Mouse (Mus musculus) forebrain, embryonic 14.5 days (tissue): Measurements from ENCODE around the gene Ptges. TPM values are rescaled to one million over a fixed set of nuclear protein-coding genes. Genes with fewer than 3 reads are reported as not detected.

Source experiments
- ATAC-seq: fragments of 200-750 bp; cut with Nextera tagmentation; 2 replicates; pipeline ENCODE4 v1.8.0; 2017; ENCODE audit warnings: mild to moderate bottlenecking, moderate library complexity
- DNase-seq: peaks from one replicate; pipeline ENCODE4 v3.0.0-alpha.2; 2015; ENCODE audit warnings: low spot score
- H3K27ac ChIP-seq: fragments of 300-500 bp; sonication (generic); 2 replicates; pipeline ENCODE4 v1.5.1; 2014; ENCODE audit warnings: low read depth, mild to moderate bottlenecking, control low read depth, low read length, moderate library complexity
- H3K27me3 ChIP-seq: fragments of 300-500 bp; sonication (generic); replicated peaks from 2 replicates; pipeline ENCODE4 v1.6.1; 2014; ENCODE audit warnings: low read length, control low read depth, mixed read lengths; ENCODE audit not compliant: control insufficient read depth, insufficient read depth
- H3K36me3 ChIP-seq: fragments of 300-500 bp; sonication (generic); 2 replicates; pipeline ENCODE4 v1.6.1; 2014; ENCODE audit warnings: low read length, control low read depth; ENCODE audit not compliant: control insufficient read depth, insufficient read depth
- H3K4me1 ChIP-seq: fragments of 300-500 bp; sonication (generic); 2 replicates; pipeline ENCODE4 v1.6.1; 2014; ENCODE audit warnings: antibody characterized with exemption, low read length, control low read depth; ENCODE audit not compliant: control insufficient read depth, insufficient read depth
- H3K4me2 ChIP-seq: fragments of 300-500 bp; sonication (generic); 2 replicates; pipeline ENCODE4 v1.6.1; 2014; ENCODE audit warnings: mild to moderate bottlenecking, control low read depth, low read length
- H3K4me3 ChIP-seq: fragments of 300-500 bp; sonication (generic); 2 replicates; pipeline ENCODE4 v1.5.1; 2014; ENCODE audit warnings: low read depth, low read length, control low read depth
- H3K9ac ChIP-seq: fragments of 300-500 bp; sonication (generic); 2 replicates; pipeline ENCODE4 v1.6.1; 2014; ENCODE audit warnings: mild to moderate bottlenecking, low read length, control low read depth, moderate library complexity
- H3K9me3 ChIP-seq: fragments of 300-500 bp; sonication (generic); replicated peaks from 2 replicates; pipeline ENCODE4 v1.6.1; 2016; ENCODE audit warnings: low read length, control low read depth, mixed read lengths; ENCODE audit not compliant: control insufficient read depth
- WGBS: fragments of 180-500 bp; shearing (Covaris S2); extraction: QIAGEN DNeasy Blood & Tissue Kit; methylation state at CpG from one replicate; pipeline ENCODE4 v1.1.7; 2014; 5-methylcytosine and 5-hydroxymethylcytosine counted together
- polyA plus RNA-seq: library from polyadenylated mRNA; unstranded; fragments of >200 nt; fragmentation: Nextera tagmentation; extraction: Ambion mirVana; gene quantifications from 2 replicates; pipeline ENCODE4 v1.2.1, GENCODE M21; 2014

The Ptges gene
- polyA plus RNA-seq, 1 experiment from 2014 or later: 2.6 TPM

DNA sequence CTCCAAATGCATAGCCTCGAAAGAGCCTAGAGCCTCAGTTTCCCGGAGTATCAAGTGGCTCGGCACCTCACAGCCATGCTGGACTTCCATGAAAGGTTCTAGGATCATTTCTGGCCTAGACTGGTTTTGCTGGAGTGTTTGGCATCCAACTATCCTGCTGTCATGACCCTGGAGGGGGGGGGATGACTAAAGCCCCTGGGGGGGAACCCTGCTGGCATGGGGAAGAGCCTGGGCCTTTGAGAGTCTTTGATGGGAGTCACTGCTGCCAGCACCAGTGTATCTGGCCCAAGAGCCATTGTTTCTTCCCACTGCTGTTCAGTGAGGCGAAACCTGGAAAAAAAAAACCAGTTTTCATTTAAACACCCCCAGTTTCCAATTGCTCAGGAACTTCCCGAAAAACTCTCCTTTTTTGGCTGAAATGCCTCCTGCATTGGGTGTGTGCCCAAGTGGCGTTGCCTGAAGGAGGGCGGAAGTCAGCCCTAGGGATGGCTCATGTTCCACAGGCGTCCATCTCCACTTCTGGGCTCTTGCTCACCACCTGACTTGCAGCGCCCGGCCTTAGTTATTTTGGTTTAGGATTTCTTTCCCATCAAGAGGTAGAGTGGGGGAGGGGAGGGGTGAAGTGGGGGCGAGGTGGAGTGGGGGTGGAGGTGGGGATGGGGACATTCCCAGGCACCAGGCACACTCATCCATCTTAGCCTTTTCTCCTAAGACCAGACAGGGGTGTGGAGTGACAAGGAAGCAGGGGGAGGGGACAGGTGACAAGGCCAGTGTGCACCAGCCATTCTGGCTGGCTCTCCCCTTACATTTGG lies 53.8 kb downstream of the Ptges start:
- Histone ChIP-seq H3K36me3 (no peaks in the 10 kb centered on the region), H3K4me3 (no peak overlapping the region), H3K9me3 (no peaks in the 10 kb centered on the region), H3K27ac (peak overlapping the region; percentile 11; the same call in 1 of the 2 replicates), H3K27me3 (no peaks in the 10 kb centered on the region), H3K4me2 (no peak overlapping the region), H3K9ac (no peak overlapping the region), H3K4me1 (peaks cover 14% of the 10 kb centered on the region; the same call in 1 of the 2 replicates)
- WGBS: 44% methylated on average over 11 of the region's 11 CpGs
- peak; percentile 21 for DNase-seq
- no peak for ATAC-seq

DNA sequence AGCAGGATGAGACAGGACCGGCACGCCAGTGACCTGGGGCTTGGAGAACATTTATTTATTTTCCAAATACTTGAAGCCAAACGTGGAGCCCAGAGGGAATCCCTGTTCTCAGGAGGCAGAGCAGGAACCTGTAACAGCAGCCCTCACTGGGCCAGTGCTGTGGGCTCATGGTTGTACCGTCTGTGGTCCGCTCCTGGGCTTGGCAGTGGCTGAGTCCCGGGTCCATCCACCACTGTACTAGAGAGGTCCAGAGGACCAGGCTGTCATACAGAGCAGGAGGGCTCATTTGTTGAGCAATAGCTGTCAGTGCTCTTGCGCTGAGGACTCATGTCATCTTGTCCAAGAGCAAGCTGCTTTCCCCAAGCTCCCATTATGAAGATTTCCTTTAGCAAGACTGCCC lies 54.6 kb downstream of the Ptges start:
- Histone ChIP-seq H3K36me3 (no peaks in the 10 kb centered on the region), H3K4me2 (no peak overlapping the region), H3K9ac (no peak overlapping the region), H3K4me1 (peaks cover 14% of the 10 kb centered on the region; the same call in 1 of the 2 replicates), H3K4me3 (no peak overlapping the region), H3K27ac (0 out of 2 replicates have a peak overlapping the region, but pooled peaks have one; percentile 11), H3K27me3 (no peaks in the 10 kb centered on the region), H3K9me3 (no peaks in the 10 kb centered on the region)
- DNase-seq (no peak), ATAC-seq (no peak)
- WGBS: 79% methylated on average over 7 of the region's 7 CpGs

DNA sequence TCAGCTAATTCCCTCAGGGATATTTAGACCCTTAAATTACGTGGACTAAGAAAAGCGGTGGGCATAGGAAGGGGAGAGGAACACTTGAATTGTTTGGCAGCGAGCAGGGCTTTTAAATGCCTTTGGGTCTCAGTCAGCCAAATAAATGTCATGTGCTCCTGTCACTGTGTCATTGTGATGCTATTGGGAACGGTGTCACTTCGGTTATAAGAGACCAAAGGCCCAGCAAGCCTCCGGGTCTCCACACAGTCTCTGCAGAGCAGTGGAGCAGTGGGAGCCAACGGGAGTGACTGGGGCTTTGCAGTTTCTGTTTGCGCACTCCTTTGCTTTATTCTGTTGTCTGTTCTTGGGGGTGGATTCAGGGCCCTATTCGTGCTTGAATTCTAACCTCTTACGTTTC lies 55.2 kb downstream of the Ptges start:
- Histone ChIP-seq H3K4me3 (no peak overlapping the region), H3K4me2 (no peak overlapping the region), H3K27me3 (no peaks in the 10 kb centered on the region), H3K4me1 (peaks cover 14% of the 10 kb centered on the region; the same call in 1 of the 2 replicates), H3K27ac (peak overlapping the region; percentile 3; the same call in 1 of the 2 replicates), H3K36me3 (no peaks in the 10 kb centered on the region), H3K9ac (no peak overlapping the region), H3K9me3 (no peaks in the 10 kb centered on the region)
- ATAC-seq (peak; percentile 68), DNase-seq (peak; percentile 72)
- 19% methylated on average over 10 of the region's 10 CpGs for WGBS

DNA sequence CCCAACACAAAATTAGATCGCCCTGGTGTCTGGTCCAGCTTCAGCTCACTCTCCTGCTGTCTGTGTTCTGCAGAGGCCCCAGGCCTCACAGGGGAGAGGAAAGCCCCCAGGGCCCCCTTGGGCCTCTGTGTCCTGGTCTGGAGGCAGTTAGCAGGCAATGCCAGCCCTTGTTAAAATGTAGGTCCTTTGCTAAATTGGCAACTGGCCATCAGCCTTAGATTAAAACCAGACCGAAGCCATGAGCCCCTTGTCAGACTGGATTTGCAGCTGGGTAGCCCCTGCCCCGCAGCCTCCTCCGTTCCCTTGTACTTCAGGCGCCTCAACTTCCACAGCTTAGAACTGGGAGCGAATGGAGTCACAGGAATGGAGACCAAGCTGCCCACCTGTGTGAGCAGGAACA lies 57.0 kb downstream of the Ptges start:
- no peak for ATAC-seq
- 73% methylated on average over 6 of the region's 6 CpGs for WGBS
- Histone ChIP-seq H3K4me1 (peaks cover 14% of the 10 kb centered on the region; the same call in 1 of the 2 replicates), H3K4me2 (no peak overlapping the region), H3K36me3 (no peaks in the 10 kb centered on the region), H3K9ac (no peak overlapping the region), H3K27me3 (no peaks in the 10 kb centered on the region), H3K9me3 (no peaks in the 10 kb centered on the region), H3K27ac (no peak overlapping the region), H3K4me3 (no peak overlapping the region)
- peak; percentile 19 for DNase-seq

DNA sequence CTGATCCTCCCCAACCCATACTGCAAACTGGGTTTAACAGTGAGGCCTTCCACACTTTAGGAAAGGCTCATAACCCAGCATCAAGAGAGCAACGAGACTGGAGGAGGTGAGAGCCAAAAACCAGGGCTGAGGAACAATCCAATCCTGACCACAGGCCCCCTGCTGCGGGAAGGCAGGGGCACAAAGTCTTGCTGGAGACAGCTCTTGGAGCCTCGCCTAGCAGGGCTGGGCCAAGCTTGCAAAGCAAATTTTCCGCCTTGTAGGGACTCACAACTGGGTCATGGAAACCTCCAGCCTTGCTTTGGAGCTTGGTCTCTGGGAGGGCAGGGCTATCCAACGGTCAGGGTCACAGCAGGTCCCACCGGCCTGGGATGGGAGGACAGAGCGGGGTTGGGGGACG lies 58.8 kb downstream of the Ptges start:
- Histone ChIP-seq H3K27ac (no peak overlapping the region), H3K36me3 (no peaks in the 10 kb centered on the region), H3K4me3 (no peak overlapping the region), H3K4me1 (peaks cover 13% of the 10 kb centered on the region; the same call in 1 of the 2 replicates), H3K9ac (no peak overlapping the region), H3K27me3 (no peaks in the 10 kb centered on the region), H3K9me3 (no peaks in the 10 kb centered on the region), H3K4me2 (no peak overlapping the region)
- no peak for ATAC-seq
- DNase-seq: no peak
- 78% methylated on average over 8 of the region's 8 CpGs for WGBS

DNA sequence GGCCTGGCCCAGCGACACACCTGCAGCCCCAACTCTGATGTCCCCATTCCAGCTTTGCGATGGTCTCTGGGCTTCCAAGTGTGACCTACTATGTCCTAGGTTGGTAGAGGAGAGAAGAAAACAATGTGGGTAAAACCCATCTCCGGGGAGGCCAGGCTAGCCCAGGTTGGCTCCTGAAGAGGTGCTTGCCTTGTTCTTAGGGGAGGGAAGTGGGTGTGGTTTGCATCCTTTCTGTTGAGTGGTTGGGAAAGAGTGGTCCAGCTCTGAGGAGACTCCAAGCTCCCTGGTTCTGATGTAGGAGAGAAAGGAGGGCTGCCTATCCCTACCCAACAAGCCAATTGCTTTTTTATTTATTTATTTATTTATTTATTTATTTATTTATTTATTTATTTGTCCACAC lies 64.2 kb downstream of the Ptges start:
- H3K27ac ChIP-seq: no peak overlapping the region
- peaks cover 4% of the 10 kb centered on the region; the same call in 1 of the 2 replicates for H3K4me1 ChIP-seq
- DNase-seq (no peak), ATAC-seq (no peak)
- no peaks in the 10 kb centered on the region for H3K36me3 ChIP-seq
- WGBS: 45% methylated on average over 3 of the region's 3 CpGs
- H3K4me2 ChIP-seq: no peak overlapping the region
- peaks cover 15% of the 10 kb centered on the region for H3K27me3 ChIP-seq
- no peak overlapping the region for H3K4me3 ChIP-seq
- H3K9me3 ChIP-seq: no peaks in the 10 kb centered on the region
- H3K9ac ChIP-seq: no peak overlapping the region

DNA sequence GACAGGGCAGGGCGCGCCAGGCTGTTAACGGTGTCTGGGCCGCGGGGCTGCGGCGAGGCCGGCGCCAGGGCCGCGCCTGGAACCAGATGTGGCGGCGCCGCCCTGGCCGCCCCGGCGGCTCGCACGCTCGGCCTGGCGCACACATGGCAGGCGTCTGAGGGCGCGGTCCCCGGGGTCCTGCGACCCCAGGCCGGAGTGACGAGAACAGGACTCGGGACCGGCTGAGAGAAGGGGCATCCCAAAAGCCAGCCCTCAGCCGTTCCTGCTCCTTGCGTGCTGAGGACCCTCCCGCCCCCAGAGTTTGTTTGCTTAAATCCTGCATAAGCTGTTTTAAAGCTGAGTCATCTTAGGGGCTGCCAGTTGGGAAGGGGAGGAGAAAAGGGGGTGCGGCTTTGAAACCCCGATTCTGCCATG lies 64.7 kb downstream of the Ptges start:
- Histone ChIP-seq H3K4me2 (peak overlapping the region; percentile 45), H3K4me1 (peaks cover 4% of the 10 kb centered on the region; the same call in 1 of the 2 replicates), H3K9ac (peak overlapping the region; percentile 35; the same call in 1 of the 2 replicates), H3K4me3 (peak overlapping the region; percentile 15; the same call in 1 of the 2 replicates), H3K36me3 (no peaks in the 10 kb centered on the region), H3K27ac (no peak overlapping the region), H3K27me3 (peaks cover 15% of the 10 kb centered on the region), H3K9me3 (no peaks in the 10 kb centered on the region)
- WGBS: 5% methylated on average over 35 of the region's 35 CpGs
- DNase-seq: peak; percentile 14
- ATAC-seq: no peak

DNA sequence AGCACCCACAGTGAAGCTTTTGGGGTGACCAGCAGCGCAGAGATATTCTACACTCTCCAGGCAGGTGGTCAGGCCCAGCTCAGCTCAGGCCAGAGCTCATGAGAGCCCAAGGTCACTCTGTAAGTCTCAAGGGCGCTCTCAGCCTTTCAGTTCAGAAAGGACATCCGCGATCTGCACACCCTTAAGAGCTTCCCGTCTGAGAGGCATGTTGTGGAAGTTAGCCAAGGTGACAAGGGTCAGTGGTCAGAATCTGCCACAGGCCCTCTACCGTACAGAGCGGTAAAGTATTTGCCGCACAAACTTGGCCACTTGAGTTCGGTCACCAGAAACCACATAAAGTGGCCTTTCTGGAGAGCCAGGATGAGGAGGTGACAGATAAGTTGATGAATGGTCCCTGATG lies 66.1 kb downstream of the Ptges start:
- WGBS: 92% methylated on average over 9 of the region's 9 CpGs
- Histone ChIP-seq H3K4me3 (no peak overlapping the region), H3K27ac (no peak overlapping the region), H3K9me3 (no peaks in the 10 kb centered on the region), H3K9ac (no peak overlapping the region), H3K4me1 (peaks cover 4% of the 10 kb centered on the region; the same call in 1 of the 2 replicates), H3K27me3 (peaks cover 15% of the 10 kb centered on the region), H3K4me2 (no peak overlapping the region), H3K36me3 (no peaks in the 10 kb centered on the region)
- DNase-seq (no peak), ATAC-seq (no peak)

DNA sequence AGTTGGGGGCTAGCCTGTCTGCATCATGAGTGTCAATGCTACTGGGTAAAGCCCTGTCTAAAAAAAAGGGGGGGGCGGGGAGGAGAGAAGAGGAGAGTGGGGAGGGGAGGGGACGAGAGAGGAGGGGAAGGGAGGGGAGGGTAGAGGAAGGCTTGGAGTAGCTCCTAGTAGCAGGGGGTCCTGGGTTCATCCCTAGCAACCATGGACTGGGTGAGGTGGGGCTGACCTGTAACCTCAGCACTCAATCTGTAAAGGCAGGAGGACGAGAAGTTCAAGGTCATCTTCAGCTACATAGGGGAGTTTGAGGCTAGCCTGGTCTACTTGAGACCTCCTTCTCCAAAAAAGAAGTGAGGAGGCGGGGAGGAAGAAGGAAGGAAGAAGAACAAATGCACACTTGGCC lies 67.6 kb downstream of the Ptges start:
- Histone ChIP-seq H3K27me3 (peaks cover 15% of the 10 kb centered on the region), H3K36me3 (no peaks in the 10 kb centered on the region), H3K9me3 (no peaks in the 10 kb centered on the region), H3K4me3 (no peak overlapping the region), H3K4me2 (no peak overlapping the region), H3K9ac (no peak overlapping the region), H3K4me1 (peaks cover 4% of the 10 kb centered on the region; the same call in 1 of the 2 replicates), H3K27ac (no peak overlapping the region)
- ATAC-seq (no peak), DNase-seq (no peak)
- WGBS: 59% methylated on average over 4 of the region's 4 CpGs
